Comparison of ENCODE assay signal across 9 mouse cellular contexts in the genomic region with DNA sequence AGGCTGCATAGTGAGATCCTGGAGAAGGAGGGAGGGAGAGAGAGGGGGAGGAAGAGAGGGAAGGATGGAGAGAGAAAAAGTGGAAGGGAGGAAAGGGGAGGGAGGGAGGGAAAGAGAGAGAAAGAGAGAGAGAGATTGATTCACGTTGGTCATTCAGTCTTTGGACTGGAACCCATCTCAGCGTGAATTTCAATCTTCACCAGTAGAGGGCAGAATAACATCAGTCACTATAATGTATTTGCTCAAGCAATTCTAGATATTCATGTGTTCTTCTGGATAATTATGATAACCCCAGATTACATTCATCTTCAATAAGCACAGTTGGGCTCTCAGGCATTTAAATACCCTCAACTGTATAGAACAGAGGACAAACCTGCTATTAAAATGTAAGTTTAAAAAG. TPM values are rescaled to one million over a fixed set of nuclear protein-coding genes. Genes with fewer than 3 reads are reported as not detected.
DNase-seq lines count a peak whose midpoint lies in the region; ATAC-seq and TF ChIP-seq lines count a peak whose summit lies in the region.
"Had no signal": no experiment of that assay in that cellular context is flagged by ENCODE, and none has a peak within 500 bp of the region (broad histone marks: within the 10 kb centered on the region; RNA-seq: fewer than 3 reads in every experiment).

No protein-coding gene starts in this region.

- DNase-seq in hindbrain, postnatal 0 days (ENCODE audit: low spot score) = peak; percentile 79
- peak; percentile 41 for DNase-seq in thymus, postnatal 14 days
- DNase-seq in thymus, adult 18-20 months = no peak
- peak; percentile 54 for DNase-seq in c-Kit-positive CD71-positive TER-119-negative erythroid progenitor cells, embryonic 14.5 days (ENCODE audit: low read depth)
- DNase-seq in mesoderm, embryonic 11.5 days (ENCODE audit: low read depth, low spot score) = peak; percentile 43
- DNase-seq in gastrocnemius, postnatal 14 days = no peak

- H3K4me3 ChIP-seq in hindbrain, postnatal 0 days (ENCODE audit: low read length) = no peak overlapping the region
- no peak overlapping the region for H3K4me3 ChIP-seq in hindbrain, embryonic 16.5 days (ENCODE audit: low read length)
- H3K4me3 ChIP-seq: embryonic facial prominence, embryonic 15.5 days had no signal

- H3K27me3 ChIP-seq in hindbrain, postnatal 0 days (ENCODE audit: insufficient read depth, low read length) = no peaks in the 10 kb centered on the region
- H3K27me3 ChIP-seq in hindbrain, embryonic 16.5 days (replicated peaks; ENCODE audit: control insufficient read depth, insufficient read depth, low read length) = no peaks in the 10 kb centered on the region; the same call in 1 of the 2 replicates

- H3K9ac ChIP-seq in hindbrain, postnatal 0 days (replicated peaks; ENCODE audit: low read length) = no peak overlapping the region
- H3K9ac ChIP-seq in hindbrain, embryonic 16.5 days (ENCODE audit: low read depth, low read length) = no peak overlapping the region
- H3K9ac ChIP-seq: embryonic facial prominence, embryonic 15.5 days had no signal

- H3K27ac ChIP-seq in hindbrain, postnatal 0 days = no peak overlapping the region
- no peak overlapping the region for H3K27ac ChIP-seq in hindbrain, embryonic 16.5 days (ENCODE audit: low read depth, low read length)
- H3K27ac ChIP-seq: embryonic facial prominence, embryonic 15.5 days had no signal

- peak; percentile 75 for TF ChIP-seq CTCF in hindbrain, postnatal 0 days (IDR thresholded peaks at IDR 0.05; ENCODE audit: low read depth)

- H3K4me2 ChIP-seq in hindbrain, postnatal 0 days (ENCODE audit: low read depth, low read length) = no peak overlapping the region
- H3K4me2 ChIP-seq in hindbrain, embryonic 16.5 days (ENCODE audit: low read length) = no peak overlapping the region
- H3K4me2 ChIP-seq: embryonic facial prominence, embryonic 15.5 days had no signal

- no peaks in the 10 kb centered on the region for H3K4me1 ChIP-seq in hindbrain, postnatal 0 days (ENCODE audit: insufficient read depth, low read length)
- H3K4me1 ChIP-seq in hindbrain, embryonic 16.5 days (ENCODE audit: control insufficient read depth, insufficient read depth, low read depth, low read length) = no peaks in the 10 kb centered on the region; the same call in 1 of the 2 replicates

- no peaks in the 10 kb centered on the region for H3K9me3 ChIP-seq in hindbrain, postnatal 0 days (ENCODE audit: low read length)
- H3K9me3 ChIP-seq in hindbrain, embryonic 16.5 days (ENCODE audit: control insufficient read depth, low read length) = no peaks in the 10 kb centered on the region
- H3K9me3 ChIP-seq: embryonic facial prominence, embryonic 15.5 days had no signal

- H3K36me3 ChIP-seq in hindbrain, postnatal 0 days (ENCODE audit: insufficient read depth, low read length) = no peaks in the 10 kb centered on the region
- H3K36me3 ChIP-seq in hindbrain, embryonic 16.5 days (ENCODE audit: control insufficient read depth, insufficient read depth, low read length) = no peaks in the 10 kb centered on the region
- H3K36me3 ChIP-seq: embryonic facial prominence, embryonic 15.5 days had no signal

- intact Hi-C loops in gastrocnemius, postnatal 14 days (cut with DNase I; ENCODE audit: low total_unique reads) = loop anchor here (2.0 kb wide), 1 partner anchor 256 kb away; no protein-coding TSS in a partner anchor

- no peak for ATAC-seq in hindbrain, postnatal 0 days
- no peak for ATAC-seq in hindbrain, embryonic 16.5 days

- WGBS in hindbrain, postnatal 0 days = 0% methylated on average over 2 of the region's 2 CpGs
- 0% methylated on average over 2 of the region's 2 CpGs for WGBS in hindbrain, embryonic 16.5 days

RNA-seq across cellular contexts. Expression of a gene that starts 7.3 kb away (rescaled TPM):
- total RNA-seq in hindbrain, postnatal 0 days (2014; rRNA removed) = not detected in 2 replicates
- not detected in 2 replicates for polyA plus RNA-seq in hindbrain, postnatal 0 days (2015; fragmentation: Nextera tagmentation; extraction: Ambion mirVana)
- polyA plus RNA-seq in hindbrain, embryonic 16.5 days (2015; fragmentation: Nextera tagmentation; extraction: Ambion mirVana) = not detected in 2 replicates
- total RNA-seq in gastrocnemius, postnatal 14 days (2021) = not detected
- polyA plus RNA-seq: embryonic facial prominence, embryonic 15.5 days; limb, embryonic 11.5 days had no signal

RNA-seq across cellular contexts. Expression of a gene that starts 22.8 kb away (rescaled TPM):
- not detected in 2 replicates for total RNA-seq in hindbrain, postnatal 0 days (2014; rRNA removed)
- not detected in 2 replicates for polyA plus RNA-seq in hindbrain, postnatal 0 days (2015; fragmentation: Nextera tagmentation; extraction: Ambion mirVana)
- not detected in 2 replicates for polyA plus RNA-seq in hindbrain, embryonic 16.5 days (2015; fragmentation: Nextera tagmentation; extraction: Ambion mirVana)
- total RNA-seq in gastrocnemius, postnatal 14 days (2021) = not detected
- polyA plus RNA-seq: embryonic facial prominence, embryonic 15.5 days; limb, embryonic 11.5 days had no signal

RNA-seq across cellular contexts. Expression of a gene that starts 31.0 kb away (rescaled TPM):
- not detected in 2 replicates for total RNA-seq in hindbrain, postnatal 0 days (2014; rRNA removed)
- polyA plus RNA-seq in hindbrain, postnatal 0 days (2015; fragmentation: Nextera tagmentation; extraction: Ambion mirVana) = not detected in 2 replicates
- not detected in 2 replicates for polyA plus RNA-seq in hindbrain, embryonic 16.5 days (2015; fragmentation: Nextera tagmentation; extraction: Ambion mirVana)
- total RNA-seq in gastrocnemius, postnatal 14 days (2021) = not detected
- polyA plus RNA-seq: embryonic facial prominence, embryonic 15.5 days; limb, embryonic 11.5 days had no signal

RNA-seq across cellular contexts. Expression of a gene that starts 37.4 kb away (rescaled TPM):
- not detected in 2 replicates for total RNA-seq in hindbrain, postnatal 0 days (2014; rRNA removed)
- not detected in 2 replicates for polyA plus RNA-seq in hindbrain, postnatal 0 days (2015; fragmentation: Nextera tagmentation; extraction: Ambion mirVana)
- not detected in 2 replicates for polyA plus RNA-seq in hindbrain, embryonic 16.5 days (2015; fragmentation: Nextera tagmentation; extraction: Ambion mirVana)
- total RNA-seq in gastrocnemius, postnatal 14 days (2021) = not detected
- polyA plus RNA-seq: embryonic facial prominence, embryonic 15.5 days; limb, embryonic 11.5 days had no signal

RNA-seq across cellular contexts. Expression of a gene that starts 45.5 kb away (rescaled TPM):
- total RNA-seq in hindbrain, postnatal 0 days (2014; rRNA removed) = not detected in 2 replicates
- polyA plus RNA-seq in hindbrain, postnatal 0 days (2015; fragmentation: Nextera tagmentation; extraction: Ambion mirVana) = not detected in 2 replicates
- not detected in 2 replicates for polyA plus RNA-seq in hindbrain, embryonic 16.5 days (2015; fragmentation: Nextera tagmentation; extraction: Ambion mirVana)
- not detected for total RNA-seq in gastrocnemius, postnatal 14 days (2021)
- polyA plus RNA-seq: embryonic facial prominence, embryonic 15.5 days; limb, embryonic 11.5 days had no signal

Comparison
In these comparisons a context has a peak if more than half of its experiments do, and no peak if none do; other contexts are left out.
1. DNase-seq: peak in hindbrain, postnatal 0 days (single experiment), thymus, postnatal 14 days (single experiment), c-Kit-positive CD71-positive TER-119-negative erythroid progenitor cells, embryonic 14.5 days (single experiment) and mesoderm, embryonic 11.5 days (single experiment); none in thymus, adult 18-20 months (0 of 2) and gastrocnemius, postnatal 14 days (single experiment).